Mouse (Mus musculus): ENCODE results near the gene Kcnj14.

Kcnj14 gene

GRCm38 (mm10) chr7:45797661-45798510 lies 26.7 kb downstream of the Kcnj14 start:
- no peak for DNase-seq (ENCODE audit: low spot score in 2 of 2)

- no peak for DNase-seq (ENCODE audit: low spot score in 2 of 2)
Observed at GRCm38 (mm10) chr7:45796950-45797349, 27.6 kb downstream of the Kcnj14 start.

GRCm38 (mm10) chr7:45794971-45795370 lies 29.6 kb downstream of the Kcnj14 start:
- no peak for DNase-seq (ENCODE audit: low spot score in 2 of 2)

- DNase-seq (ENCODE audit: low spot score in 2 of 2), result no peak
Observed at GRCm38 (mm10) chr7:45793969-45794585, 30.5 kb downstream of the Kcnj14 start.

GRCm38 (mm10) chr7:45793240-45793639 lies 31.3 kb downstream of the Kcnj14 start:
- no peak for DNase-seq (ENCODE audit: low spot score in 2 of 2)

GRCm38 (mm10) chr7:45791756-45792490 lies 32.7 kb downstream of the Kcnj14 start:
- DNase-seq (ENCODE audit: low spot score in 2 of 2), result no peak

- DNase-seq (ENCODE audit: low spot score in 2 of 2), result no peak
Observed at GRCm38 (mm10) chr7:45790721-45791120, 33.9 kb downstream of the Kcnj14 start.

- no peak for DNase-seq (ENCODE audit: low spot score in 2 of 2)
Observed at GRCm38 (mm10) chr7:45787642-45788041, 36.9 kb downstream of the Kcnj14 start.

- DNase-seq (ENCODE audit: low spot score in 2 of 2), result peak in 1 of 2 experiments; percentile 74
Observed at GRCm38 (mm10) chr7:45786661-45787413, 37.7 kb downstream of the Kcnj14 start.

GRCm38 (mm10) chr7:45786136-45786578 lies 38.4 kb downstream of the Kcnj14 start:
- no peak for DNase-seq (ENCODE audit: low spot score in 2 of 2)

GRCm38 (mm10) chr7:45785388-45786135 lies 39.0 kb downstream of the Kcnj14 start:
- no peak for DNase-seq (ENCODE audit: low spot score in 2 of 2)

GRCm38 (mm10) chr7:45784524-45785372 lies 39.8 kb downstream of the Kcnj14 start, which contains the start of gene Sult2b1:
Gene Sult2b1 (minus strand): TSS chr7:45784669.
- peak; percentile 86 to 94 for DNase-seq (ENCODE audit: low spot score in 2 of 2)

- peak; percentile 66 to 82 for DNase-seq (ENCODE audit: low spot score in 2 of 2)
Observed at GRCm38 (mm10) chr7:45783511-45784091, 41.0 kb downstream of the Kcnj14 start, which contains the start of gene Lmtk3. Gene Lmtk3 (plus strand): TSS chr7:45783738.

GRCm38 (mm10) chr7:45782271-45782670 lies 42.3 kb downstream of the Kcnj14 start:
- no peak for DNase-seq (ENCODE audit: low spot score in 2 of 2)

- DNase-seq (ENCODE audit: low spot score in 2 of 2), result no peak
Observed at GRCm38 (mm10) chr7:45779081-45779641, 45.4 kb downstream of the Kcnj14 start.

GRCm38 (mm10) chr7:45775237-45775636 lies 49.3 kb downstream of the Kcnj14 start:
- no peak for DNase-seq (ENCODE audit: low spot score in 2 of 2)

GRCm38 (mm10) chr7:45771101-45771500 lies 53.5 kb downstream of the Kcnj14 start:
- no peak for DNase-seq (ENCODE audit: low spot score in 2 of 2)

GRCm38 (mm10) chr7:45770427-45771082 lies 54.0 kb downstream of the Kcnj14 start:
- no peak for DNase-seq (ENCODE audit: low spot score in 2 of 2)
